Mouse (Mus musculus): ENCODE results near the gene Reck.

Reck gene

GRCm38 (mm10) chr4:43875160-43875918 lies at the start of gene Reck:
TSS of gene Reck (plus strand) at chr4:43875530.
- CTCF ChIA-PET, result no interaction called here

GRCm38 (mm10) chr4:43828806-43829205 lies 46.5 kb upstream of the Reck start:
- CTCF ChIA-PET, result no interaction called here

GRCm38 (mm10) chr4:43832031-43832430 lies 43.3 kb upstream of the Reck start:
- CTCF ChIA-PET, result no interaction called here

GRCm38 (mm10) chr4:43833752-43834151 lies 41.6 kb upstream of the Reck start:
- CTCF ChIA-PET, result interaction anchor here (0.6 kb wide), 1 partner anchor 57 kb away, joined by 3 read pairs; no protein-coding TSS in a partner anchor

- CTCF ChIA-PET, result no interaction called here
Observed at GRCm38 (mm10) chr4:43834749-43835148, 40.6 kb upstream of the Reck start.

- CTCF ChIA-PET, result no interaction called here
Observed at GRCm38 (mm10) chr4:43838326-43838725, 37.0 kb upstream of the Reck start.

GRCm38 (mm10) chr4:43840101-43840500 lies 35.2 kb upstream of the Reck start, which contains the start of gene Olfr157:
TSS of gene Olfr157 (minus strand) at chr4:43840201.
- CTCF ChIA-PET, result no interaction called here

- CTCF ChIA-PET, result no interaction called here
Observed at GRCm38 (mm10) chr4:43851265-43851664, 24.1 kb upstream of the Reck start, which contains the start of gene Olfr155. TSS of gene Olfr155 (plus strand) at chr4:43851565.

GRCm38 (mm10) chr4:43854101-43854500 lies 21.2 kb upstream of the Reck start:
- CTCF ChIA-PET, result no interaction called here

- CTCF ChIA-PET, result no interaction called here
Observed at GRCm38 (mm10) chr4:43859886-43860285, 15.4 kb upstream of the Reck start.

GRCm38 (mm10) chr4:43860744-43861519 lies 14.4 kb upstream of the Reck start:
- CTCF ChIA-PET, result interaction anchor here (1.5 kb wide), 1 partner anchor 99 kb away, joined by 3 read pairs; no protein-coding TSS in a partner anchor

GRCm38 (mm10) chr4:43863298-43863697 lies 12.0 kb upstream of the Reck start:
- CTCF ChIA-PET, result no interaction called here

- CTCF ChIA-PET, result no interaction called here
Observed at GRCm38 (mm10) chr4:43869821-43870220, 5.5 kb upstream of the Reck start.

GRCm38 (mm10) chr4:43874501-43874900 lies 829 bp upstream of the Reck start:
- CTCF ChIA-PET, result no interaction called here

- CTCF ChIA-PET, result no interaction called here
Observed at GRCm38 (mm10) chr4:43875919-43876411, 635 bp downstream of the Reck start.

GRCm38 (mm10) chr4:43877230-43877629 lies 1.9 kb downstream of the Reck start:
- CTCF ChIA-PET, result no interaction called here

- CTCF ChIA-PET, result no interaction called here
Observed at GRCm38 (mm10) chr4:43878121-43878776, 2.9 kb downstream of the Reck start.

- CTCF ChIA-PET, result no interaction called here
Observed at GRCm38 (mm10) chr4:43879566-43879965, 4.2 kb downstream of the Reck start.

- CTCF ChIA-PET, result no interaction called here
Observed at GRCm38 (mm10) chr4:43884196-43884595, 8.9 kb downstream of the Reck start.

- CTCF ChIA-PET, result interaction anchor here (0.8 kb wide), 1 partner anchor 57 kb away, joined by 3 read pairs; no protein-coding TSS in a partner anchor
Observed at GRCm38 (mm10) chr4:43891247-43891646, 15.9 kb downstream of the Reck start.

- CTCF ChIA-PET, result no interaction called here
Observed at GRCm38 (mm10) chr4:43897209-43897608, 21.9 kb downstream of the Reck start.

- CTCF ChIA-PET, result interaction anchor here (0.6 kb wide), 1 partner anchor 62 kb away, joined by 3 read pairs; no protein-coding TSS in a partner anchor
Observed at GRCm38 (mm10) chr4:43899197-43899596, 23.9 kb downstream of the Reck start.
